Mouse (Mus musculus) brown adipose tissue, adult 24 weeks (tissue): ENCODE data around the gene Blvrb. TPM values are rescaled to one million over a fixed set of nuclear protein-coding genes. Genes with fewer than 3 reads are reported as not detected.
A peak's percentile ranks its signal among the peaks of the same experiment; 100 is the strongest.

Experiments
- H3K27ac ChIP-seq: fragments of 200-500 bp; replicated peaks from 2 replicates; pipeline ENCODE4 v1.5.1; 2012; ENCODE audit warnings: low read depth, mild to moderate bottlenecking, low read length
- H3K4me1 ChIP-seq: fragments of 200-500 bp; 2 replicates; pipeline ENCODE4 v1.6.1; 2012; ENCODE audit warnings: low read length, mixed read lengths; ENCODE audit not compliant: control insufficient read depth, insufficient read depth, insufficient read length
- H3K4me3 ChIP-seq: fragments of 200-500 bp; 2 replicates; pipeline ENCODE4 v1.5.1; 2012; ENCODE audit warnings: low read depth, mild to moderate bottlenecking, low read length, moderate library complexity; ENCODE audit not compliant: insufficient read depth
- polyA plus RNA-seq: library from polyadenylated mRNA; stranded (reverse); fragments of >200 nt; gene quantifications from 2 replicates; pipeline ENCODE4 v1.2.4, GENCODE M21; 2012; ENCODE audit not compliant: missing spikeins, insufficient read depth, insufficient read length

The Blvrb gene
- polyA plus RNA-seq, 1 experiment: 80.2 TPM

DNA sequence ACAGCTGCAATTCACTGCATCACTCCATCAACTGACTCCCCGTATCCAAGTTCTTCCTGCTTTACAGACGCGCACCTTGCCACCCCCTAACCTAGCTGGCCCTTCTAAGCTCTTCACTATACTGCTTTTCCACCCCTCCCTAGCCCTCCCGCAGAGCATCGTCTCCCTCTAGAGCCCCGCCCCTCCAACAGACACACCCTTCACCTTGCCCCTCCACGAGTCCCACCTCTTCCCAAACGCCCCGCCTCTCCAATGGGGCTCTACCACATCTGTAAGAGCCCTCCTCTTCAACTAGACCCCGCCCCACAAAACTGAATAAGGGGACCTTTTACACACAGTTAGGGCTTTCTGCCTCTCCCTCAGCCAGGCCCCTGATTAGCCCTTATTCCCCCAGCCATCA lies 14.0 kb upstream of the Blvrb start:
- no peaks in the 10 kb centered on the region for H3K4me1 ChIP-seq
- no peak overlapping the region for H3K4me3 ChIP-seq
- no peak overlapping the region for H3K27ac ChIP-seq

DNA sequence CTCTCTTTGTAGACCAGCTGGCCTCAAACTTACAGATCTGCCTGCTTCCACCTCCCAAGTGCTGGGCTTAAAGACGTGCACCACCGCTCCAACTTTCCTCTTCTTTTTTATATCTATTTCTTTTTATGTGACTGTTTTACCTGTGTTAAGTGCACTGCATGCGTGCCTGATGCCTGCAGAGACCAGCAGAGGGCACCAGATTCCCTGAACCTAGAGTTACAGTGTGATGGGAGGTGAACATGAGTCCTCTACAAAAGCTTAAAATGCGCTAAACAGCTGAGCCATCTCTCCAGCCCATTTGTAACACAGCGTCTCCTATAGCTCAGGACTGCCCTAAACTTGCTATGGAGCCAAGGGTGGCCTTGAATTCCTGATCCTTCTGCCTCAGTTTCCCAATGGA lies 10.2 kb upstream of the Blvrb start:
- H3K4me3 ChIP-seq: no peak overlapping the region
- no peak overlapping the region for H3K27ac ChIP-seq
- no peaks in the 10 kb centered on the region for H3K4me1 ChIP-seq

DNA sequence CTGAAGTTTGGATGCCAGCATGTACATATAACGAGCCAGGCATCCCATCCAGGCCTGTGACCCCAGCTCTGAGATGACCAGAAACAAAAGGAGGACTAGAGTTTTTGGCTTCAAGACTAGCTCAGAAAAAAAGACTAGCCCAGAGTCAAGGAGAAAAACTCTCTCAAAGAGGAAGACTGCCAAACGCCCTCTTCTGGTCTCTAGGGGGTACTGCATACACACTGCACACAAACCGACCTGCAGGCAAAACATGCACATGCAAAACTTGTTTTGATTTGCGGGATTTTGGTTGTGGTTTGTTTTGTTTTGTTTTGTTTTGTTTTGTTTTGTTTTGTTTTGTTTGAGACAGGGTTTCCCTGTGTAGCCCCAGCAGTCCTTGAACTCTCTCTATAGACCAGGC lies 7.8 kb upstream of the Blvrb start:
- Histone ChIP-seq H3K27ac (no peak overlapping the region), H3K4me1 (no peaks in the 10 kb centered on the region), H3K4me3 (no peak overlapping the region)

DNA sequence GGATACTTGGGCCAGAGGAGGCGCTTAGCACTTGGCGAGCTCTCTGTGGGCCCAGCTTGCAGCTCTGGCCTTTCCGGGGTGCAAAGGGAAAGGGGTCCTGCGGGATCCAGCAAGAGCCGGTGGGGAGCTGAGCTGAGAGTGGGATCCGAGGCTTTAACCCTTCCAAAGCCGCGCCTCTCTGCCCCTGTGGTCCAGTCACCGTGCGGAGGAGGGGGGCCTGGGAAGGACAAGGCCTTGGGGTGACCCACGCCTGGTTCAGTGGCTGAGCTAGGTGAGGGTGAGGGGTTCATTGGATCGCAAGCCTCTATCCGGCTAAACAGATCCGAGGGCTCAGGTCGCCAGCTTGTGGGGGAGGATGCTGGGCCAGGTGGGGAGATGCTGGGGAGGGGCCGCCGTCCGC lies 1.7 kb upstream of the Blvrb start:
- no peak overlapping the region for H3K27ac ChIP-seq
- peaks cover 3% of the 10 kb centered on the region; the same call in 1 of the 2 replicates for H3K4me1 ChIP-seq
- no peak overlapping the region; the same call in 1 of the 2 replicates for H3K4me3 ChIP-seq

DNA sequence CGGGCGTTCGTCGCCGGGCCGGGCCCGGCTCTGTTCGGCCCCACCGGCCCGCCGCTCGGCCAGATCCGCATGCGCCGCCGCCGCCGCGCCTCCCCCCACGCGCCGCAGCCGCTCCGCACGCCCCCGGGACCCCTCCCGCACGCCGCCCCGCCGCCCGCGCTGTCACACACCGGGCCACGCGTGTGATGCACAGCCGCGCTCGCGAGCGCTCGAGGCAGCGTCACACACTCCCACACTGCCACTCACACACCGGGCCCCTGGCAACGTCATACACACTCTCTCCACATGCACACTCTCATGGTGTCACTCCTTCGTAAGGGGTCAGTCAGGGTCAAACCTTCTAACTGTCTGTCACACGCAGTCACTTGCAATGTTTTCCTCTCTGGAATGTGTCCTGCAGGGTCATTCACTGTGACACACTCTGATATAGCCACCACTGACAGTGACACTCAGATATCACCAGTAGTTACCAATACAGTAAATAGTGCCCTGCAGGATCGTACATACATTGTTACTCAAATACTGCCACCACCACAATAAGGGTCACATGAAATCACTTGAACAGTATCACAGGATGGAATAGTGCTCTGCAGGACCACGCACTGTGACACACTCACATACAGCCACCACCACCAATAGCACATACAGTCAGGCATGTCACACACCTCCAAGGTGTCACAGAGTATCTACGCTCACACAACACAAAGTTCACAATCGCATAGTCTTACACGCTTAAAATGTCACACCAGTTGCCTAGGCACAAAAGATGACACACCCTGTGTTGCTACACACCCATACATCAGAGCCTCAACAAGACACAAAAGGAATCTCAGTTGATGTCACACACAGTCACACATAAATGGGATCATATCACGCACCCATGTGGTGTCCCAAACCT lies 1.0 kb upstream of the Blvrb start:
- peaks cover 3% of the 10 kb centered on the region; the same call in 1 of the 2 replicates for H3K4me1 ChIP-seq
- no peak overlapping the region for H3K27ac ChIP-seq
- H3K4me3 ChIP-seq: peak overlapping the region; percentile 21; the same call in 1 of the 2 replicates

DNA sequence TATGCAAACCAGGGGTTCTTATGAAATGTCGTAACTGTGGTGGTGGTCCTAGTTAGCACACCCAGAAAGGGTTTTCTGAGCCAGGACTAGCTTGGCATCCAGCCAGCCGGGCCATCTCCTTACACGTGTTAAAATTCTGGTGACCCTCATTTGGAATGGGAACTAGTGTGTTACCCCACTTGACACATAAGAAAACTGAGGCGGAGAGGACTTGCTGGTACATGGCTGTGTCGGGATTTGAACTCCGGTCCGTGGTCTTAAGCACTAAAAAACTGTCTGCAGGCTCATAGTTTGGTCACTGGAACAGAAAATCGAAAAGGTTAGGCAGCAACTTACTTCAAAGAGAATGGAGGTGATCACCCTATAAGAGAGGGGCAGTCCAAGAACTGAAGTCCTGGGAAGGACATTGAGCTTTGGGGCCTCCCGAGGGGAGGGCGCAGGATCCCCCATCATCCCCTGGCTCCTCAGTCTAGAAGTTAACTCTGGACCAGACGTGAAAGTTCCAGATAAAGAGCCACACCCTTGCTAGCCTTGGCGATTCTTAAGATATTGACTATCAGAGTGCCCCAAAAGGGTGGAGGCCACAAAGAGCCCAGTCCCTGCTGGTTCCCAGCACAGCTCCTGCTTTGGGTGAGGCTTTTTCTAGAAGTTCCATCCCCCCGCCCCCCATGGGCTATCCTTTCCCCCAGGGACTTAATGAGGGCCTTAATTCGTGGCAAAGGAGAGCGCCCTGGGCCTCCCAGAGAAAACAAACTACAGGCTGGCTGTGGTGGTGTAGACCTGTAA lies 836 bp downstream of the Blvrb start:
- peak overlapping the region; percentile 6 for H3K27ac ChIP-seq
- H3K4me3 ChIP-seq: peak overlapping the region; percentile 72
- H3K4me1 ChIP-seq: peaks cover 3% of the 10 kb centered on the region; the same call in 1 of the 2 replicates

DNA sequence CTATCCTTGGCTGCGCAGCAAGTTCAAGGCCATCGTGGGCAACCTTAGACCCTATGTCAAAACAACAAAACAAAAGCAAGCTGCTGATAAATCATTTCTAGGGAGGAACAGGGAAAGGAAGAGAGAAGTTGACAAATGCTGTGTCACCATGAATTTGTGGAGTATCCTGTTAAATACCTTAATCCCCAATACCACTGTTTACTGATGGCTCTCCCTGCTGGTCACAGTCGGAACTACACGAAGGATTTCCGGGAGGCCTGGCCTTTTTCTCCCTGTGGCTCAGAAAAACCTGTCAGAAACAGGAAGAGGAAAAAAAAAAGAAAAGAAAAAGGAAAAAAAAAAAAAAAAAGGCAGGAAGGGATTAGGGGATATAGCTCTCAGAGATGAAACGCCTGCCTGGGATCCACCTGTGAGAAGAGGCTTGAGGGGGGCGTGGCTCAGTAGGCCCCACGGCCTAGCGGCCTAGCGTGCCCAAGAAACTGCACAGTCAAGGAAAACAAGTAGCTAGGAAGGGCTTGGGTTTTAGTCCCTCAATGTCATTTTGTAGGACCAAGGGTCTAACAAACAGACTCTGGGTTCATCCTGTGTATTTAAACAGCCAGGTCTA lies 1.6 kb downstream of the Blvrb start:
- H3K27ac ChIP-seq: 0 out of 2 replicates have a peak overlapping the region, but pooled peaks have one; percentile 6
- H3K4me3 ChIP-seq: peak overlapping the region; percentile 72; the same call in 1 of the 2 replicates
- H3K4me1 ChIP-seq: peaks cover 3% of the 10 kb centered on the region; the same call in 1 of the 2 replicates

DNA sequence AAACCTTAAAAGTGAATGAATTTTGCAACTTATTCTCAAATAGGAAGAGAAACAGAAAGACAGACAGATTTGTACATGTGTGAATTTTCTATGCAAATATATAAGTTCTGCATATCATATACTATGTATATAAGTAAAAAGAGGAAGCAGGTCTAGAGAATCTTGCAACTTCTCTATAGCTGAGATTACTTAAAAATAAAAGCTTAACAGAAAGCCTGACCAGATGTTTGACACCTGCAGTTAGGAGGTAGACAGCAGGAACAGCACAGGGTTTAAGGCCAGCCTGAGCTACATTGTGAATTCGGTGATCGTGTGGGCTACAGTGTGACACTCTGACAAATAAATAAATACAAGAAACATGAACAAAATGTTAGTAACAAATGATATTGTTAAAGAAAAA lies 3.6 kb downstream of the Blvrb start:
- H3K4me1 ChIP-seq: peaks cover 3% of the 10 kb centered on the region; the same call in 1 of the 2 replicates
- no peak overlapping the region for H3K4me3 ChIP-seq
- no peak overlapping the region for H3K27ac ChIP-seq

DNA sequence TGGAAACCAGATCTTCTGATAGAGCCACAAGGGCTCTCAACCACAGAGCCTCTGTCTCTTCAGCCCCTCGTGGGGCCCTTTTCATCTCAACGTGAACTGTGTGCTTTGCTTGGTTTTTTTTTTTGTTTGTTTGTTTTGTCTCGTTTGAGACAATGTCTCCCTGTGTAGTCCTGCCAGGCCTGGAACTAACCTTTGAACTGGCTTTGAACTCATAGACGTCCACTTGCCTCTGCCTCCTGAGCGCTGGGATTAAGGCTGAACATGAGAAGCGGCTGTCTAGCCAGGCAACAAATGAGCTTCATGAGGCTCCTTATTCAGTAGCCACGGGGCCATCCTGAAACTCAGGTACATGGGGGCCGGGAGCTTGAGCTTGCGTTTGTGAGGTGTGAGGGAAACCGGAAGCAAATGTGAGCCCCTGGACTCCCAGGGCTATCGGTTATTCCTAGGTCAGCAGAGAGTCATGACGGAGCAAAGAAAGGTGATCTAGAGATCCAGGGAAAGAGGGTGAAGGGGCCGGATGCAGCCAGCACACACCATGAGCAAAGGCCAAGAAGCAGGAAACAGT lies 4.5 kb downstream of the Blvrb start:
- Histone ChIP-seq H3K4me1 (peaks cover 3% of the 10 kb centered on the region; the same call in 1 of the 2 replicates), H3K27ac (no peak overlapping the region), H3K4me3 (no peak overlapping the region)

DNA sequence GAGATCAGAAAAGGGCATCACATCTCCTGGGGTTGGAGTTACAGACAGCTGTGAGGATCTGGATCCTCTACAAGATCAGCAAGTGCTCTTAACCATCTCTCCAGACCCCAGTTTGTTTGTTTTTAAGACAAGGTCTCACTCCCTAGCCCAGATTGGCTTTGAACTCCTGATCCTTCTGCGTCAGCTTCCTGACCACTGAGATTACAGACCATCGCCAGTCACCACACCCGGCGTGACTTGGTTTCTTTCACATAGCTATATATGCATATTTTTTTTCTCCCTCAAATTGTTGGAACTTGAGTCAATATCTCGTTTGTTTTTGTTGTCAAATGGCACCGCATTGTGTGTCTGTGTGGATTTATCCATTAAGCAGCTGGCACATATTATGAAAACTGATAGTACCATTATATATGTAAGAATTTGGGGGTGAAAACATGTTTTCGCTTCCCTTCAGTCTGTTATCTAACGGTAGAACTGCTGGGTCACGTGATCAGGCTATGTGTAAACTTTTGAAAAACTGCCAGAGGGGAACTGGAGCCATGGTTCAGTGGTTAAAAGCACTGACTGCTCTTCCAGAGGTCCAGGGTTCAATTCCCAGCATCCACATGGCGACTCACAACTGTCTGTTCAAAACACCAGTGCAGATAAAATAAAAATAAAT lies 6.8 kb downstream of the Blvrb start:
- Histone ChIP-seq H3K27ac (no peak overlapping the region), H3K4me1 (no peaks in the 10 kb centered on the region), H3K4me3 (no peak overlapping the region)

DNA sequence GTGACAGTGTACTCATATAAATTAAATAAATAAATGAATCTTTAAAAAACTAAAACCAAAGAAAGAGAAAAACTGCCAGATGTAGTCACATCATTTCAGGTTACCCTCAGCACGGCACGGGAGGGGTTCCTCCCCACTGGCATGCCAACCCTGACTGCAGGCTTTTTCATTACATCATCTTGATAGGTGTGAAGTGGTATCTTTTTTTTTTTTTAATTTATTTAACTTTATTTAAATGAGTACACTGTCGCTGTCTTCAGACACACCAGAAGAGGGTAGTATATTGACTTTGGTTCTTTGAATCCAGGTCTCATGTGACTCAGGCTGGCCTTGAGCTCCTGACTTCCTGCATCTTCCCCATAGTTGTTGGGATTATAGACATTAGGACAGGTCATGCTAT lies 7.5 kb downstream of the Blvrb start:
- Histone ChIP-seq H3K27ac (no peak overlapping the region), H3K4me1 (no peaks in the 10 kb centered on the region), H3K4me3 (no peak overlapping the region)

DNA sequence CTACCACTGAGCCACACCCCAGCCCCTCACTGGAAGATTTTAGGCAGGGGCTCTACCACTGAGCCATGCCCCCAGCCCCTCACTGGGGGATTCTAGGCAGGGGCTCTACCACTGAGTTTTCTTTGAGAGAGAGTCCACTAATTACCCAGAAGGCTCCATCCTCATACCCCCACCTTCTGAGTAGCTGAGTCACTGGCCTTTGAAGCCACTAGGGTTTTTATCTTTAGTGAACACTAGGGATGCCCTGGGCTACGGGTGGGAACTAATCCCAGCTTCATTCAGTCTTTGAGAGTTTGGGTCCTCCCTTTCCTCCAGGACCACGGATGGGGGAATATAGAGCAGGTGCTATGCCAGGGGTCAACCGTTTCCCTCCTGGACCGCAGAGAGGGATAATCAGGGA lies 10.8 kb downstream of the Blvrb start:
- no peak overlapping the region for H3K27ac ChIP-seq
- H3K4me1 ChIP-seq: no peaks in the 10 kb centered on the region
- no peak overlapping the region for H3K4me3 ChIP-seq

DNA sequence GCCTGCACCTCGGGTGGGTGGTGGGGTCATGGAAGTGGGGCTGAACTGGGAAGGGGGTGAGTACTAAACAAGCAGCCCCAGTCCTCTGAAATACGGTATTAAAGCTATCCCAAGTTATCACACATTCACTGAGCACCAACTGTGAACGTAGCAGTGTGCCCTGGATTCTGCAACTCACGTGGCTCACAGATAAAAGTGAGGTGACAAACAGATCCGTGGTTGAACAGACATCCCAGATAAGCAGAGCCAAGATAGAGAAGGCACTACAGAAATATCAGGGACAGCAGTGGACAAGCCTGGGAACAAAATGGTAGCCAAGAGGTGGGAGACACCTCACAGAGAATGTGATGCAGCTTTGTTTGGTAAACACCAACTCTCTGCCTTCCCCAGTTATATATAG lies 11.9 kb downstream of the Blvrb start:
- Histone ChIP-seq H3K4me1 (no peaks in the 10 kb centered on the region), H3K4me3 (no peak overlapping the region), H3K27ac (no peak overlapping the region)

DNA sequence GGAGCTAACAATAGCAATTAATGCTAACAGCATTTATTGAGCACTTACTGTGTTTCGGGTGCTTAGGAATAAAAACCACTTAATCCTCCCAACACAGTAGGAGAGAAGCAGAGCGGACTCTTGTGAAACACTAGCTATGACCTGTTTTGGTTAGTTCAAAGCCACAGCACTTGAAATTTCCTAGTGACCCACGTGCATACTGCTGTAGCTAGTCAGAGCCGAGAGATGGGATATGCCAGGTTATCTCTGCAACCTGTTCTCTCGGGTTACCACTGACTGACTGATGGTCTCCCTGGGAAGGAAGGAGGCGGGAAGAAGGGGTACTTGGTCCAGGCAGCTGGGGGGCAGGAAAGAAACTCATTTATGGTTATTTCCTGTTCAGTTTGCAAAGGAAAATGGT lies 12.7 kb downstream of the Blvrb start:
- no peak overlapping the region for H3K4me3 ChIP-seq
- H3K4me1 ChIP-seq: no peaks in the 10 kb centered on the region
- H3K27ac ChIP-seq: no peak overlapping the region
